Mouse (Mus musculus): Measurements from ENCODE around the gene Olfr790. TPM values are rescaled to one million over a fixed set of nuclear protein-coding genes. Genes with fewer than 3 reads are reported as not detected.

Gene Olfr790
- polyA plus RNA-seq (2014; fragmentation: Nextera tagmentation; extraction: Ambion mirVana) = not detected in 2 replicates

DNA sequence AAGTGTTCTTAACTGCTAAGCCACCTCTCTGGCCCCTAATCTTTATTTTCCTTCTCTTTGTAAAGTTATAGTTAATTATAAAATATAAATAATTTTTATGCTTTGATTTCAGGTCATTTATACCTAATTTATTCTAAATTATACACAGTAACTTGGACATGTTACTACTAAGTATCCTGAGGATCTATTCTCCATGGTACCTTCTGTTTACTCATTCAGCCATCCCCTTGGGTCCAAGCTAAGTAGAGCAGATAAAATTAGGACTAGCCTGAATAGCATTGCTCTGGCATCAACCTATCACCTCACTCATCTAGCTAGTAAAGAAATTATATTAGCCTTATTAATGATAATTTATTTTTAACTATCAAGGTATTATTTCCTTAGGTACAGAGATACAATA lies at the start of gene Olfr790:
Olfr790 (plus strand) TSS at position 301 of the 400 bp plus-strand sequence.
- DNase-seq (ENCODE audit: low spot score) (no peak), ATAC-seq (replicated peaks; ENCODE audit: low FRiP score) (no peak)
- H3K4me3 ChIP-seq (ENCODE audit: low read depth, low read length) = no peak within 1 kb of the TSS
- no peaks in the 10 kb centered on the region for H3K4me1 ChIP-seq (replicated peaks; ENCODE audit: control insufficient read depth, insufficient read depth, low read length)
- H3K27ac ChIP-seq (ENCODE audit: low read depth, low read length) = no peak within 1 kb of the TSS
- H3K27me3 ChIP-seq (ENCODE audit: control insufficient read depth, insufficient read depth, low read length) = no peaks in the 10 kb centered on the region
- no peak within 1 kb of the TSS for H3K4me2 ChIP-seq (ENCODE audit: low read depth, low read length, severe bottlenecking)
- H3K9me3 ChIP-seq (ENCODE audit: control insufficient read depth, low read length) = no peaks in the 10 kb centered on the region
- H3K9ac ChIP-seq (ENCODE audit: low read length) = no peak within 1 kb of the TSS
- no peaks in the 10 kb centered on the region for H3K36me3 ChIP-seq (ENCODE audit: control insufficient read depth, insufficient read depth, low read length)

DNA sequence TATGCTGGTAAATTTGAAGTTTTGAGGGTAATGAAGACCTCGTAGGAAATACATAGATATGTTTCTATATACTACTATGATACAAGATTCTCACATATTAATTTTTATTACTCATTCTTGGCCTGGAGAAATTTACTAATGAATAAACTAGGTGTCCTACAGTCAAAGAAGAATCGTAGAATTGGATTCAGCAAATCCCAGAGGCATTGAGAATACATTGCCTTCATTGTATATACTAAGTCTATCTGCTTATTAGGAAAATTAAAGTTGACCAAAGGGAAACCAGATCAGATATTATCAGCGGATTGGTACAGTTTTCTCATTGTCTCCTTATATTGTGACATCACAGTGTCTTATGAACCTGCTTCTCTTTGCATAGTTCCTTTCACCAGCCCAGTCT lies 36.7 kb upstream of the Olfr790 start, which contains the start of gene Olfr787:
Olfr787 (plus strand) TSS at position 301 of the 400 bp plus-strand sequence.
- Histone ChIP-seq H3K36me3 (ENCODE audit: control insufficient read depth, insufficient read depth, low read length) (no peaks in the 10 kb centered on the region), H3K27me3 (ENCODE audit: control insufficient read depth, insufficient read depth, low read length) (no peaks in the 10 kb centered on the region), H3K27ac (ENCODE audit: low read depth, low read length) (no peak within 1 kb of the TSS), H3K4me1 (replicated peaks; ENCODE audit: control insufficient read depth, insufficient read depth, low read length) (no peaks in the 10 kb centered on the region), H3K9me3 (ENCODE audit: control insufficient read depth, low read length) (no peaks in the 10 kb centered on the region), H3K9ac (ENCODE audit: low read length) (no peak within 1 kb of the TSS), H3K4me3 (ENCODE audit: low read depth, low read length) (no peak within 1 kb of the TSS), H3K4me2 (ENCODE audit: low read depth, low read length, severe bottlenecking) (no peak within 1 kb of the TSS)
- WGBS = 81% methylated on average over 3 of the region's 3 CpGs
- no peak for DNase-seq (ENCODE audit: low spot score)
- no peak for ATAC-seq (replicated peaks; ENCODE audit: low FRiP score)

DNA sequence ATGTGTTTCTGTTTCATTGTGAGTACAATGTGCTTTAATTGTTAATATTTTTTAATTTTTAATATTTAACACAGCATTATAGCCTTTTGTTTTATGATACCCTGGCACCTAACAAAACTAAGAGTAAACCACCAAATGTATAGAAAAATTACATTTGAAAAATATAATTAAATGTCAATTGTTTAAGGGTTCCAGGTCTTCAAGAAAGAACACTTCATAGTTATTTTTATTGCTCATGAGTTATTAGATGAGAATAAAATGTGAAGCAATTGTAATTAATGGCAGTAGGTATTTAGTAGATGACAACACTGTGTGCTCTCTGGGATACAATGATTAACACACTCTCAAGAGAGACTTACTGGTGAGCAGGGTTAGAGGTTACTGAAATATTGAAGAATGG lies 27.6 kb upstream of the Olfr790 start, which contains the start of gene Olfr788:
Olfr788 (plus strand) TSS at position 301 of the 400 bp plus-strand sequence.
- no peak for ATAC-seq (replicated peaks; ENCODE audit: low FRiP score)
- Histone ChIP-seq H3K4me3 (ENCODE audit: low read depth, low read length) (no peak within 1 kb of the TSS), H3K9ac (ENCODE audit: low read length) (no peak within 1 kb of the TSS), H3K27me3 (ENCODE audit: control insufficient read depth, insufficient read depth, low read length) (no peaks in the 10 kb centered on the region), H3K4me2 (ENCODE audit: low read depth, low read length, severe bottlenecking) (no peak within 1 kb of the TSS), H3K4me1 (replicated peaks; ENCODE audit: control insufficient read depth, insufficient read depth, low read length) (no peaks in the 10 kb centered on the region), H3K9me3 (ENCODE audit: control insufficient read depth, low read length) (no peaks in the 10 kb centered on the region), H3K27ac (ENCODE audit: low read depth, low read length) (no peak within 1 kb of the TSS), H3K36me3 (ENCODE audit: control insufficient read depth, insufficient read depth, low read length) (no peaks in the 10 kb centered on the region)
- DNase-seq (ENCODE audit: low spot score) = no peak

- Histone ChIP-seq H3K9ac (ENCODE audit: low read length) (no peak overlapping the region), H3K27me3 (ENCODE audit: control insufficient read depth, insufficient read depth, low read length) (no peaks in the 10 kb centered on the region), H3K27ac (ENCODE audit: low read depth, low read length) (no peak overlapping the region), H3K36me3 (ENCODE audit: control insufficient read depth, insufficient read depth, low read length) (no peaks in the 10 kb centered on the region), H3K4me1 (replicated peaks; ENCODE audit: control insufficient read depth, insufficient read depth, low read length) (no peaks in the 10 kb centered on the region), H3K4me2 (ENCODE audit: low read depth, low read length, severe bottlenecking) (no peak overlapping the region), H3K4me3 (ENCODE audit: low read depth, low read length) (no peak overlapping the region), H3K9me3 (ENCODE audit: control insufficient read depth, low read length) (no peaks in the 10 kb centered on the region)
- no peak for DNase-seq (ENCODE audit: low spot score)
- no peak for ATAC-seq (replicated peaks; ENCODE audit: low FRiP score)
- WGBS = 51% methylated on average over 2 of the region's 2 CpGs
Observed at GRCm38 (mm10) chr10:129473256-129473655, 25.0 kb upstream of the Olfr790 start.

DNA sequence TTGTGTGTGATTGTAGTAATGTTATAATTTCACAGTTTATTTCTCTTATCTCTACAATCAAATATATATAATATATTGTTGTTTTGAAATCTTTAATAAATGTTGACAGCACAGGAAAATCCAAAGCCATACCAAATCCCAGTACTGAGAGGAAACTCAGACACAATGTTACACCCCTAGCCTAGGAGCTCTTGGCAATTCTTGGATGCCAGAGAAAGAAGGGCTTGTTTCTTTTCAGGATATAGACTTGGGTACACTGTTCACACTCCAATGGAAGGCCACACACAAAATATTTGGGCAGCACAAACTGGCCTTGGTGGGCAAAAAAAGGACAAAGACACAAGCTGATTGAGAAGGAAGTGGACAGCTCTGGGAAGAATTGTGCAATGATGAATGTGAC lies 24.6 kb upstream of the Olfr790 start:
- Histone ChIP-seq H3K4me1 (replicated peaks; ENCODE audit: control insufficient read depth, insufficient read depth, low read length) (no peaks in the 10 kb centered on the region), H3K4me2 (ENCODE audit: low read depth, low read length, severe bottlenecking) (no peak overlapping the region), H3K4me3 (ENCODE audit: low read depth, low read length) (no peak overlapping the region), H3K9me3 (ENCODE audit: control insufficient read depth, low read length) (no peaks in the 10 kb centered on the region), H3K36me3 (ENCODE audit: control insufficient read depth, insufficient read depth, low read length) (no peaks in the 10 kb centered on the region), H3K9ac (ENCODE audit: low read length) (no peak overlapping the region), H3K27me3 (ENCODE audit: control insufficient read depth, insufficient read depth, low read length) (no peaks in the 10 kb centered on the region), H3K27ac (ENCODE audit: low read depth, low read length) (no peak overlapping the region)
- DNase-seq (ENCODE audit: low spot score) (no peak), ATAC-seq (replicated peaks; ENCODE audit: low FRiP score) (no peak; the same call in 1 of the 2 replicates)

DNA sequence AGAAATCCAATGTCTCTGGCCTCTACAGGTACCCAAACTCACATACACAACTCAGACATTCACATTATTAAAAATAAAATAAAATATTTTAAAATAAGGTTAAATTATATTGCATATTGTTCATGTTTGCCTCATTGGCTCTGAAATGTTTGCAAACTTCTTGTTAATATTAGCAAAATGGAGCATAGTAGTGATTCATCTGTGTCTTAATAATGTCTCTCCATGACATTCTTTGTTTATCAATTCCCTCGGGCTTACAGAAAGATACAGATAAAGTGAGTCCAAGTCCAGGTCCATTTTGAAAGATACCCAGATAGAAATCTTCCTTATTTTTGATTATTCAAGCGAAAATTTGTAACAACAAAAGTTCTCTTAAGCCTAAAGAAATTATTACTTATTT lies 13.8 kb upstream of the Olfr790 start, which contains the start of gene Olfr789:
Olfr789 (plus strand) TSS at position 301 of the 400 bp plus-strand sequence.
- H3K36me3 ChIP-seq (ENCODE audit: control insufficient read depth, insufficient read depth, low read length) = no peaks in the 10 kb centered on the region
- H3K9ac ChIP-seq (ENCODE audit: low read length) = no peak within 1 kb of the TSS
- DNase-seq (ENCODE audit: low spot score) (no peak), ATAC-seq (replicated peaks; ENCODE audit: low FRiP score) (no peak)
- WGBS = 53% methylated on average over 2 of the region's 2 CpGs
- no peak within 1 kb of the TSS for H3K4me3 ChIP-seq (ENCODE audit: low read depth, low read length)
- no peaks in the 10 kb centered on the region for H3K9me3 ChIP-seq (ENCODE audit: control insufficient read depth, low read length)
- no peaks in the 10 kb centered on the region for H3K27me3 ChIP-seq (ENCODE audit: control insufficient read depth, insufficient read depth, low read length)
- H3K4me2 ChIP-seq (ENCODE audit: low read depth, low read length, severe bottlenecking) = no peak within 1 kb of the TSS
- no peaks in the 10 kb centered on the region for H3K4me1 ChIP-seq (replicated peaks; ENCODE audit: control insufficient read depth, insufficient read depth, low read length)
- H3K27ac ChIP-seq (ENCODE audit: low read depth, low read length) = no peak within 1 kb of the TSS

DNA sequence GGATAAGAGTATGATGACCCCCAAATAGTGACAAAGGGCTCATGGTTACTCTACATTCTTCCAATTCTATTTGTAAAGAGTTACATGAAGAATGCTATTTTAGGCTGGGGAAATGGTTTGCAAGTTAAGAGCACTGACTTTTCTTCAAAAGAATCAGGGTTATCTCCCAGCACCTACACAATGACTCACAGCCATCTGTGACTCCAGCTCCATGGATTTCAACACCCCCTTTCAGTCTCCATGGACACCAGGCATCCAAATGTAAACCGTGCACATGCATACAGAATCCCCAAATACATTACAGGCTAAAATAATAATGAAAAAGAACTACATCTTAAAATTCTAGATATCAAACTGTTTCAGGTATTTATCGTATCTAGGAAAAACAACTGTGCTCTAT lies 8.2 kb upstream of the Olfr790 start:
- ATAC-seq (replicated peaks; ENCODE audit: low FRiP score) = no peak
- no peaks in the 10 kb centered on the region for H3K4me1 ChIP-seq (replicated peaks; ENCODE audit: control insufficient read depth, insufficient read depth, low read length)
- no peaks in the 10 kb centered on the region for H3K36me3 ChIP-seq (ENCODE audit: control insufficient read depth, insufficient read depth, low read length)
- no peak for DNase-seq (ENCODE audit: low spot score)
- no peaks in the 10 kb centered on the region for H3K9me3 ChIP-seq (ENCODE audit: control insufficient read depth, low read length)
- H3K4me3 ChIP-seq (ENCODE audit: low read depth, low read length) = no peak overlapping the region
- no peak overlapping the region for H3K9ac ChIP-seq (ENCODE audit: low read length)
- no peaks in the 10 kb centered on the region for H3K27me3 ChIP-seq (ENCODE audit: control insufficient read depth, insufficient read depth, low read length)
- H3K4me2 ChIP-seq (ENCODE audit: low read depth, low read length, severe bottlenecking) = no peak overlapping the region
- 80% methylated on average over 2 of the region's 2 CpGs for WGBS
- H3K27ac ChIP-seq (ENCODE audit: low read depth, low read length) = no peak overlapping the region

- no peaks in the 10 kb centered on the region for H3K27me3 ChIP-seq (ENCODE audit: control insufficient read depth, insufficient read depth, low read length)
- 82% methylated on average over 3 of the region's 3 CpGs for WGBS
- ATAC-seq (replicated peaks; ENCODE audit: low FRiP score) (no peak), DNase-seq (ENCODE audit: low spot score) (no peak)
- H3K9ac ChIP-seq (ENCODE audit: low read length) = no peak within 1 kb of the TSS
- H3K4me1 ChIP-seq (replicated peaks; ENCODE audit: control insufficient read depth, insufficient read depth, low read length) = no peaks in the 10 kb centered on the region
- no peaks in the 10 kb centered on the region for H3K36me3 ChIP-seq (ENCODE audit: control insufficient read depth, insufficient read depth, low read length)
- no peak within 1 kb of the TSS for H3K4me3 ChIP-seq (ENCODE audit: low read depth, low read length)
- no peaks in the 10 kb centered on the region for H3K9me3 ChIP-seq (ENCODE audit: control insufficient read depth, low read length)
- H3K27ac ChIP-seq (ENCODE audit: low read depth, low read length) = no peak within 1 kb of the TSS
- no peak within 1 kb of the TSS for H3K4me2 ChIP-seq (ENCODE audit: low read depth, low read length, severe bottlenecking)
Observed at GRCm38 (mm10) chr10:129521492-129521891, 23.2 kb downstream of the Olfr790 start, which contains the start of gene Olfr791. Olfr791 (plus strand) TSS chr10:129521792.

DNA sequence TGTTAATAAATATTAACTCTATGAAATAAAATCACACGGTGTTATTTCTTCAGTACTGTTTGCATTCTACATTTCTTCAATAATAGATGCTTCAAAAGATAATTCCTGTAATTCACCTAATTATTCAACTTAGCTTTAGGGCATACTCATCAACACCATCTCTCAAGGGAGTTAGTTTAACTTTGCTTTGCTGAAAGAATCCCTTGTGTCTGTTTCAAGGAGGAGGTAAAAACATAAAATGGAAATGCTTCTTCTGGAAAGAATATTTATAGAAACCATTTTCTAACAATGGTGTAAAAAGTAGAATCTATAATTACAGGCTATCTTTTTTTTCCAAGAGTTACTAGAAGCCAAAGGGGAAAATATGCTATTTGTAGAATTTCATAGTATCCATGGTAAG lies 40.6 kb downstream of the Olfr790 start, which contains the start of gene Olfr792:
Olfr792 (plus strand) TSS at position 301 of the 400 bp plus-strand sequence.
- ATAC-seq (replicated peaks; ENCODE audit: low FRiP score) (no peak), DNase-seq (ENCODE audit: low spot score) (no peak)
- Histone ChIP-seq H3K4me2 (ENCODE audit: low read depth, low read length, severe bottlenecking) (no peak within 1 kb of the TSS), H3K27me3 (ENCODE audit: control insufficient read depth, insufficient read depth, low read length) (no peaks in the 10 kb centered on the region), H3K4me1 (replicated peaks; ENCODE audit: control insufficient read depth, insufficient read depth, low read length) (no peaks in the 10 kb centered on the region), H3K9me3 (ENCODE audit: control insufficient read depth, low read length) (no peaks in the 10 kb centered on the region), H3K36me3 (ENCODE audit: control insufficient read depth, insufficient read depth, low read length) (no peaks in the 10 kb centered on the region), H3K27ac (ENCODE audit: low read depth, low read length) (no peak within 1 kb of the TSS), H3K9ac (ENCODE audit: low read length) (no peak within 1 kb of the TSS), H3K4me3 (ENCODE audit: low read depth, low read length) (no peak within 1 kb of the TSS)
- 91% methylated on average over 1 of the region's 1 CpGs for WGBS

All from forebrain, embryonic 11.5 days (tissue).